Mouse (Mus musculus) G1E (cell line): ENCODE measurements at regions not wholly inside any gene's neighbourhood (a gene's known extent, or its start where the extent isn't known, plus 50 kb on each side); places are given as distances from the start of the nearest gene placed in this dataset.

ENCODE experiments used
- ATAC-seq: 2 replicates; pipeline ENCODE4 v1.8.0; 2016; ENCODE audit warnings: mild to moderate bottlenecking; ENCODE audit not compliant: insufficient number of reproducible peaks, poor library complexity, low FRiP score, severe bottlenecking; ENCODE audit errors: extremely low read depth
- DNase-seq: peaks from one replicate; pipeline ENCODE4 v3.0.0; 2012; ENCODE audit warnings: low spot score
- H3K27me3 ChIP-seq: 2 replicates; pipeline ENCODE4 v1.6.1; 2012; ENCODE audit warnings: mild to moderate bottlenecking, low read length, inconsistent platforms; ENCODE audit not compliant: insufficient read depth
- H3K36me3 ChIP-seq: replicated peaks from 2 replicates; pipeline ENCODE3; 2012; ENCODE audit warnings: mild to moderate bottlenecking, inconsistent platforms
- H3K4me1 ChIP-seq: 2 replicates; pipeline ENCODE4 v1.6.1; 2012; ENCODE audit warnings: low read depth, low read length, inconsistent platforms, mixed read lengths; ENCODE audit not compliant: insufficient read depth
- H3K4me3 ChIP-seq: 2 replicates; pipeline ENCODE4 v1.5.1; 2012; ENCODE audit warnings: low read depth, mild to moderate bottlenecking, inconsistent platforms, low read length, moderate library complexity, mixed read lengths
- H3K9me3 ChIP-seq: replicated peaks from 2 replicates; pipeline ENCODE4 v1.6.1; 2012; ENCODE audit warnings: inconsistent platforms
- CTCF ChIP-seq: IDR thresholded peaks from 2 replicates; pipeline ENCODE4 v1.5.1; 2012; ENCODE audit warnings: low read depth, low read length, inconsistent platforms, mixed read lengths
- GATA1 ChIP-seq: IDR thresholded peaks from 2 replicates; pipeline ENCODE4 v1.6.1; 2012; ENCODE audit warnings: borderline replicate concordance, low read length, inconsistent platforms, mixed read lengths
- GATA2 ChIP-seq: IDR thresholded peaks from 2 replicates; pipeline ENCODE4 v1.6.1; 2012; ENCODE audit warnings: low read depth, low read length, inconsistent platforms, borderline replicate concordance
- POLR2AphosphoS5 ChIP-seq: IDR thresholded peaks from 2 replicates; pipeline ENCODE4 v1.6.1; 2012; ENCODE audit warnings: low read depth, low read length, inconsistent platforms; ENCODE audit not compliant: insufficient replicate concordance
- TAL1 ChIP-seq: conservative IDR thresholded peaks from 2 replicates; pipeline ENCODE4 v1.6.1; 2012; ENCODE audit warnings: low read depth, low read length, inconsistent platforms, mixed read lengths

DNA sequence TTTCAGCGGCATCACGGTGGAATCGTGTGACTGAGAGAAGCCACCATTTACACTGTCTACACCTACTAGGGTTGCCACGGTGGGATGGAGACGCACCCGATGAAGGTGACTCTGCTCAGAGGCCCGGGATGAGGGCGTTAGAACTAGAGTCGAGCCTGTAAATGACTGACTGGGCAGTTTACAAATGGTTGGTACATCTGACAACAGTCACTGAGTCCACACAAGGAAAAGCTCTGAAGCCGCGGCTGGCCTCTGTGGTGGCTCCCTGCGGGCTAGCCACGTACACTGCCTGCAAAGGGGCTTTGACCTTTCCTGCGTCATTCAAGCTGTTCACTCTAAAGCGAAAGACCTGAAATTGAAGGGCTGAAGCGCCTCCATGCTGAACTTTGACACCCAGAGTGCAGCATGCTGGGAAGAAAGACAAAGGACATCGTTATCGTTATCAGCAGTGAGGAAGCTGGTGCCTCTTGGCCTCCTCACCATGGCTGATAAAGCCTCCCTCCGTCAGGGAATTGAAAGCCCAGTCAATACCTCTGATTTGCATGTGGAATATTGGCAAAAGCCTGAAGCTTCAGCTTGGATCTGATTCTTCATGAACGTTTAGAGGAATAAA is 462.1 kb upstream of the Arglu1 start:
- Histone ChIP-seq H3K9me3 (no peaks in the 10 kb centered on the region), H3K4me3 (no peak overlapping the region), H3K36me3 (no peaks in the 10 kb centered on the region), H3K27me3 (no peaks in the 10 kb centered on the region), H3K4me1 (no peaks in the 10 kb centered on the region)
- TF ChIP-seq GATA2, result no peak
- no peak for TF ChIP-seq POLR2AphosphoS5
- no peak for TF ChIP-seq GATA1
- TF ChIP-seq CTCF, result no peak
- TF ChIP-seq TAL1, result no peak
- no peak for DNase-seq
- ATAC-seq, result no peak

DNA sequence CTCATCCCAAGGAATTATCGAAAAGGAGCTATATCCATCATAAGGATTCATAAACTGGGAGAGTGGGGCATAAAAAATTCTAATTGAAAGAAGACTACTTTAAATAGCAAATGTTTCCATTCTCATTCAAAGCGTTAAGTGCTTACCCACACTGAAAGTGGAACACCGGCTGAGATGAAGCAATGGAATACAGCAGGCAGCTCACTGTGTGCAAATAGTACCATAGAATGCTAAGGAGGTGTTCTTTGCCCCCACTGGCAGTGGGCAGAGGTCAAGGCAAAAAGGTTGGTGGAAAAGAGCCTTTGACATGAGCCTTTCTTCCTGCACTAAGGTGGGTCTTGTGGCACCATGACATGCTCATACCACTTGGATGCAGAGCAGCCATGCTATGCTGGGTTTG is 454.0 kb upstream of the Arglu1 start:
- DNase-seq (no peak), ATAC-seq (no peak)
- no peak for TF ChIP-seq TAL1
- TF ChIP-seq GATA1, result no peak
- no peak for TF ChIP-seq POLR2AphosphoS5
- TF ChIP-seq GATA2, result no peak
- TF ChIP-seq CTCF, result no peak
- no peaks in the 10 kb centered on the region for H3K36me3 ChIP-seq
- H3K4me3 ChIP-seq, result no peak overlapping the region
- H3K9me3 ChIP-seq, result no peaks in the 10 kb centered on the region
- no peaks in the 10 kb centered on the region for H3K27me3 ChIP-seq
- no peaks in the 10 kb centered on the region for H3K4me1 ChIP-seq

DNA sequence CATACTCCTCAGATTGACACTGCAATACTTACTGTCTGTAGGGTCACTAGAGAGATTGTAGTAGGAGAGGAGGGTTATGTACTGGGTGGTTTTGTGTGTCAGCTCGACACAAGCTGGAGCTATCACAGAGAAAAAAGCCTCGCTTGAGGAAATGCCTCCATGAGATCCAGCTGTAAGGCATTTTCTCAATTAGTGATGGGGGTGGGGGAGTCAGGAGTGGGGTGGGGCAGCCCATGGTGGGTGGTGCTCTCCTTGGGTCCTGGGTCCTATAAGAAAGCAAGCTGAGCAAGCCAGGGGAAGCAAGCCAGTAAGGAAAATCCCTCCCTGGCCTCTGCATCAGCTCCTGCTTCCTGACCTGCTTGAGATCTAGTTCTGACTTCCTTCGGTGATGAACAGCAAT is 449.5 kb upstream of the Arglu1 start:
- no peak for ATAC-seq
- Histone ChIP-seq H3K4me3 (no peak overlapping the region), H3K4me1 (no peaks in the 10 kb centered on the region), H3K27me3 (no peaks in the 10 kb centered on the region), H3K9me3 (no peaks in the 10 kb centered on the region), H3K36me3 (no peaks in the 10 kb centered on the region)
- DNase-seq, result no peak
- TF ChIP-seq GATA1 (no peak), TAL1 (no peak), GATA2 (no peak), POLR2AphosphoS5 (no peak), CTCF (no peak)

DNA sequence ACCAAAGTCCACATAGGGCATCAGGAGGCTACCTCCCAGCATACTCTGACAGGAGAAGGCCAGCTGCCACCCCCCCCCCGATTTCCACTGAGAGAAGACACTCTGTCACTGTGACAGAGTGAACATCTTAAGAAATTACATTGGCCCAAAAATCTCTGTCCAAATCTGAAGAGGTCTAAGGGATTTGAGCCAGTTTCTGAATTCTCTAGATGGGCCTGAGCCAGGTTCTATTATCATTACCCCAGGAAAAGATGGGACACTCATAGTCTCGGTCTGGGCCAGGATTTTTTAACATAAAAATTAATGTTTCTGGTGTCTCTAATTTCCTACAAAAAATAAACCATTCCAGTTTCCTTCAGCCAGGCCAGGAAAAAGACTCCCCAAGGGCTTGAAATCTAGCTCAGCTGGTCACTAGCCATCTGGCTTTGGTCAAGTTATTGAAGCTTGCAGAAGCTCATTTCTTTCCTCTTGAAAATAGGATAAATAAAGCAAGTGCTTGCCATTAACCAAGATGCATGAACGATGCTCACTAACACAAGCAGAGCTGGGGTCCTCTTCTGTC is 448.8 kb upstream of the Arglu1 start:
- H3K36me3 ChIP-seq, result no peaks in the 10 kb centered on the region
- no peaks in the 10 kb centered on the region for H3K4me1 ChIP-seq
- no peaks in the 10 kb centered on the region for H3K27me3 ChIP-seq
- no peak for ATAC-seq
- H3K4me3 ChIP-seq, result no peak overlapping the region
- no peaks in the 10 kb centered on the region for H3K9me3 ChIP-seq
- no peak for DNase-seq
- TF ChIP-seq POLR2AphosphoS5 (no peak), TAL1 (no peak), GATA1 (no peak), GATA2 (no peak), CTCF (no peak)

DNA sequence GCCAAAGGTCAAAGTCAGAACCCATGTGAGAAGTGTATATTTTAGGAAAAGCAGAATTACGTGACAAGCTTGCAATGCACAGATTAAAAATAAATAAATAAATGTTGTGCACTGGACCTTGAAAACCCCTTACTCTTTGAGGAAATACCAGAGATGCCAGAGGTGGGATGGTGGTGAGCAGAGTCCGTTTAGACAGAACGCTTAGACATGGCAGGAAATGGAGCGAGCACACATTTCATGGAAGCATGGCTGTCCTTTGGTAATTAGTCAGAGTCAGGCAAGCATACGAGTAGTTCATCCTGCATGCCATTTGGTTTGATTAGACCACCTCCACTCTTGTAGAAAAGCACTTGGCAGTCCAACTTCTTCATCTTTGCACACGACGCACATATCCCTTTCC is 443.4 kb upstream of the Arglu1 start:
- no peaks in the 10 kb centered on the region for H3K4me1 ChIP-seq
- H3K36me3 ChIP-seq, result no peaks in the 10 kb centered on the region
- no peaks in the 10 kb centered on the region for H3K27me3 ChIP-seq
- ATAC-seq (no peak), DNase-seq (no peak)
- no peaks in the 10 kb centered on the region for H3K9me3 ChIP-seq
- no peak overlapping the region for H3K4me3 ChIP-seq
- TF ChIP-seq GATA1, result no peak
- no peak for TF ChIP-seq GATA2
- TF ChIP-seq POLR2AphosphoS5, result no peak

DNA sequence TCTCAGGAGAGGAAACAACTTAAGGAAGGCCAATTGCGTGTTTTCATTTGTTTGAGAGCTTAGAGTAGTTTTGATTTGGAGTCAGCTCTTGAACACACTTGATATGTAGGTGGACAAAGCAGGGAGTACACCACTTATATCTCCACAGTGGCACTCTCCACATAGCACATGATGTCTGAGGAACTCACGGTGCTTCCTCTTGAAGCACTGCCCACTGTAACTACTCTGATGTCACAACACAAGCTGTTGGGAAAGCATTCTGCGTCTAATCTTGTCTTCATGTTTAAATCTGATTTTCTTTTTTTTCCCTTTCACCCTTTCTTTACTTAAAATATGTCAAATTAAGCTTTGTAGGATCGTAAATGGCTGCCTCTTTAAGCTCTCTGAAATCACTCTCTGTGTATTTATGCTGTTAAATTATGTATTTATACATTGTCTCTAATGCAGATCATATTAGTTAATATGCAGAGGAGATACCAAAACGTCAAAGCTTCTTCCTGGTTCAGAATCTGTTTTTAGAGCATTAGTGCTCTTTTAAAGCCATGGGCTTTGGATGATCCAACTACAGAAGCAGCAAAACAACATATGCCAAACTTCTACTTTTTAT is 442.4 kb upstream of the Arglu1 start:
- TF ChIP-seq GATA1, result no peak
- TF ChIP-seq POLR2AphosphoS5, result no peak
- TF ChIP-seq CTCF, result no peak
- TF ChIP-seq GATA2, result no peak
- no peak for TF ChIP-seq TAL1
- no peaks in the 10 kb centered on the region for H3K27me3 ChIP-seq
- no peaks in the 10 kb centered on the region for H3K4me1 ChIP-seq
- H3K9me3 ChIP-seq, result no peaks in the 10 kb centered on the region
- DNase-seq, result no peak
- H3K36me3 ChIP-seq, result no peaks in the 10 kb centered on the region
- H3K4me3 ChIP-seq, result no peak overlapping the region
- no peak for ATAC-seq
